Mouse (Mus musculus): ENCODE results near the gene Cd40. TPM values are rescaled to one million over a fixed set of nuclear protein-coding genes. Genes with fewer than 3 reads are reported as not detected.
A peak's percentile ranks its signal among the peaks of the same experiment; 100 is the strongest.

Cd40 gene
- polyA plus RNA-seq, 1 experiment from 2014 or later, result 8.5 TPM

- Histone ChIP-seq H3K9ac (no peak overlapping the region), H3K4me1 (replicated peaks) (peaks cover 8% of the 10 kb centered on the region; the same call in 1 of the 2 replicates), H3K4me2 (replicated peaks) (no peak overlapping the region), H3K27me3 (replicated peaks) (0 out of 2 replicates have a peak, but pooled peaks cover under 1% of the 10 kb centered on the region), H3K36me3 (no peaks in the 10 kb centered on the region), H3K27ac (peak overlapping the region; percentile 51; the same call in 1 of the 2 replicates), H3K9me3 (no peaks in the 10 kb centered on the region), H3K4me3 (replicated peaks) (no peak overlapping the region)
- WGBS, result 45% methylated on average over 16 of the region's 16 CpGs
- 0 out of 2 replicates have a peak, but pooled peaks have one; percentile 43 for ATAC-seq
Observed at GRCm38 (mm10) chr2:165061638-165062433, 6.4 kb downstream of the Cd40 start.

DNA sequence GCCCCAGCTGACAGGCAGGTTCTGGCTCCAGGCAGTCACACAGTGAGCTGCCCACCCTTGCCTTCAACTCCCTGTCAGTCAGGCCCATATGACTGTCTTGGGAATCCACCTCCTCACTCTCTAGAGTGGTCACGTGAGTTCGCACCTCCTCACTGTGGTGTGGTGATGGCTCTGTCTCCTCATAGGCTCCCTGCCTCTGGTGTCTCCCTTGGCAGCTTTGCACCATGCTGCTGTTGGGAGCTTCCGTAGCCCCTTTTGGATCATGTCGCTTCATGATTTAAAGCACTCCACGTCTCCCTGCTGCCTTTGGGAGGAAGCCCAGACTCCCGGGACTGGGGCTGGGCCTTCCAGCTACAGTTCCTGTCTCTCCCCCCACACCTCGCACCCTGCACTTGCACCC, 9.1 kb downstream of the Cd40 start:
- no peak overlapping the region for H3K9ac ChIP-seq

DNA sequence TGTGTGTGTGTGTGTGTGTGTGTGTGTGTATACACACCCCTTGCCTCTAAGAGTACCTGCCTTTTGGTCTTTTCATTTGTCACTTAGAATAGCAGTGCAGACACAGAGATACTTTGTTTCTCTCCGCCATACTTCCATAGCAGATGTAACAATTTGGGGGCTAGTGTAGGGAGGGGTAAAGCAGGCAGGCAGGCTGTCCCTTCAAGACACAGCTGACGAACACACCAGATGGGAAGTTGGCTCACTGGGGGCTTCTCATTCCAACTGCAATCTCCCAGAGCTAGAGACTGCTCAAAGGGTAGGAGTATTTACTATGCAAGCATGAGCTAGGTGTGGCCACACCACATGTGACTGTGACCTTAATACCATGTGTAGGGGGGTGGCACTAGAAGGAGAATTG, 13.4 kb downstream of the Cd40 start:
- Histone ChIP-seq H3K4me1 (replicated peaks) (no peaks in the 10 kb centered on the region), H3K27ac (no peak overlapping the region), H3K27me3 (replicated peaks) (peaks cover 15% of the 10 kb centered on the region), H3K4me3 (replicated peaks) (no peak overlapping the region), H3K4me2 (replicated peaks) (no peak overlapping the region), H3K9me3 (no peaks in the 10 kb centered on the region), H3K9ac (no peak overlapping the region), H3K36me3 (no peaks in the 10 kb centered on the region)
- 67% methylated on average over 2 of the region's 2 CpGs for WGBS
- ATAC-seq, result no peak

More for the DNA sequence above, 9.1 kb downstream of the Cd40 start:
- H3K36me3 ChIP-seq, result no peaks in the 10 kb centered on the region
- no peak overlapping the region for H3K27ac ChIP-seq
- H3K4me3 ChIP-seq (replicated peaks), result no peak overlapping the region
- H3K4me1 ChIP-seq (replicated peaks), result peaks cover 6% of the 10 kb centered on the region; the same call in 1 of the 2 replicates
- H3K4me2 ChIP-seq (replicated peaks), result no peak overlapping the region
- no peaks in the 10 kb centered on the region for H3K9me3 ChIP-seq
- ATAC-seq, result no peak
- H3K27me3 ChIP-seq (replicated peaks), result no peaks in the 10 kb centered on the region
- 51% methylated on average over 7 of the region's 7 CpGs for whole genome bisulfite sequencing

DNA sequence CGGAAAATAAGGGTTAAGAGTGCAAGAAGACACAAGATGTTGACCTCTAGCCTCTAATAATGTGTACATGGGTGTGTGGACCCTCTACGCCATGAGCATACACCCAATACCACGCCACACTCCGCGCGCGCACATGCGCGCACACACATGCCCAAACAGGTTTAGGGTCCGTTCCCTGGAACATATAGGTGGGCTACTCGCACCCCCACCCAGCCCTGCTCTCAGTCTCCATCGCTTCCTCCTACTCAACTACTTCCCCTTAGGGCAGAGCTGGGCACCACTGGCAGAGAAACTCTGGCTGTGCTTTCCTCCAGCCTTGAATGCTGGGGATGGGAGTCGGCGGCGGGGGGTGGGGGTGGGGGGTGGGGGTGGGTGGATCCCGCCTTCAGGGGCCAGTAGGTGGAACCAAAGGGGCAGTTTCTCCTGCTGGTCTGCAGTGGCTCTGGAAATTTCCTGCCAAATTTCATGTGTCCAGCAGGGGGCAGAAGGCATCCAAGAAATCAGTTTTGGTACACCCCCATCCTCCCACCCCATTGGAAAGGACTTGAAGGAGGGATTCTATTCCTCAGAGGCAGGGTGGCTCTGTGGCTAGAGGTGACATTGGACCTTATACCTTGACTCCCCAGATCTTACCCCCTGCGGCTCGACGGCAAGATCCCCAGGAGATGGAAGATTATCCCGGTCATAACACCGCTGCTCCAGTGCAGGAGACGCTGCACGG, 14.8 kb downstream of the Cd40 start:
- ATAC-seq, result peak; percentile 41; the same call in 1 of the 2 replicates
- no peak overlapping the region for H3K9ac ChIP-seq
- H3K9me3 ChIP-seq, result no peaks in the 10 kb centered on the region
- H3K4me1 ChIP-seq (replicated peaks), result no peaks in the 10 kb centered on the region
- no peak overlapping the region for H3K27ac ChIP-seq
- H3K27me3 ChIP-seq (replicated peaks), result peaks cover 29% of the 10 kb centered on the region
- WGBS, result 19% methylated on average over 23 of the region's 23 CpGs
- no peaks in the 10 kb centered on the region for H3K36me3 ChIP-seq
- H3K4me3 ChIP-seq (replicated peaks), result no peak overlapping the region
- peak overlapping the region; percentile 28; the same call in 1 of the 2 replicates for H3K4me2 ChIP-seq (replicated peaks)

DNA sequence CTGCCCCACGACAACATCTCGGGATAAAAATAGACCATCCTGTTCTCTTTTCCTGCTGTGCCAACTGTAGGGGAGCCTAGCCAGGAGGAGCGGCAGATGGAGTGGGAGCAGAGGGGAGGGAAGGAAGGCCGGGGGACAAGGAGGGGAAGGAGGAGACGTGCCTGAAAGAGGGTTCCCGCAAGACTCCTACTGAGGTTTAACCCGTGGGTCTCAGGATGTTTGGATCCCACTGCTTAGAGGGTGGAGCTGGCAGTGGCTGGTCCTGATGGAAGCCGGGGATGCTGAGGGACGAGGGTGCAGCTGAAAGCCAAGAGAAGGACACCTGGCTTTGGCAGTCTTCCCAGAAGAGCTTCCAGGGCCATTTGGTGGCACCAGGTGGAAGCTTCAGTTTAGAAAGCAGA, 18.0 kb downstream of the Cd40 start:
- no peak overlapping the region for H3K4me2 ChIP-seq (replicated peaks)
- H3K9ac ChIP-seq, result no peak overlapping the region
- WGBS, result 23% methylated on average over 9 of the region's 9 CpGs
- no peak overlapping the region for H3K27ac ChIP-seq
- H3K4me1 ChIP-seq (replicated peaks), result no peaks in the 10 kb centered on the region
- H3K4me3 ChIP-seq (replicated peaks), result no peak overlapping the region
- no peaks in the 10 kb centered on the region for H3K9me3 ChIP-seq
- no peak for ATAC-seq
- peaks cover 59% of the 10 kb centered on the region for H3K27me3 ChIP-seq (replicated peaks)
- H3K36me3 ChIP-seq, result no peaks in the 10 kb centered on the region

DNA sequence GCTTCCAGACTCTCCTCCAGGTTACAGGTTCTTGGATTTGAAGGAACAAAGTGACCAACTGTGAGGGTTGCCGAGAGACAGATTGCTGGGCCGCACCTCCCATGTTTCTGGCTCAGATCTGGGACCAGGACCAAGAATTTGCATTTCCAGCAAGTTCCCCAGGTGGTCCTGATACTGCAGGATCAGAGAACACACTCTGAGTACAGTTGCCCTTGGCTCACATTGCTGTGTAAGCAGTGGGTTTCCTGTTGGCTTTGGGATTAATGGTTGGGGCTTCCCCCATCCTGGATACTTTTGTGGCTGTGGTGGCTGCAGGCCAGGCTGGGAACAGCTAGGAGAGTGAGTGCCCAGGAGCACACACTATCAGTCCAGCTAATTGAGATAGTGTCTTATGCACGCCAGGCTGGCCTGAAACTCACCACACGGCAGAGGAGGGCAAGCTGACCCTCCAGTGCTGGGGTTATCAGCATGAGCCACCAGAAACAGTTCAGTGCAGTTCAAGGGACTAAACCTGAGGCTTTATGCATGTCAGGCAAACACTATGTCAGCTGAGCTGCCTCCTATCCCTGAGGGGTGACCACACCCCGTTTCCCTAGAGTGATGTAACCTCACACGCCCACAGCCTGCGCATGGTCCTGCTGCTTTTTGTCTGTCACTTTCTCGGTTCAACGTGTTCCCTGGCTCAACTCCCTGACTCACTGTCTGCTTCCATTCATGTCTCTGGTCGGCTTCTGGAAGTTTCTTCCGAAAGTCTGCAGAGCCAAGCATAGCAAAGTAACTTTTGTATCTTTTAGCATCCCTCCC, 18.9 kb downstream of the Cd40 start:
- H3K27ac ChIP-seq, result no peak overlapping the region
- H3K9ac ChIP-seq, result no peak overlapping the region
- 40% methylated on average over 11 of the region's 11 CpGs for WGBS
- ATAC-seq, result no peak
- peaks cover 68% of the 10 kb centered on the region for H3K27me3 ChIP-seq (replicated peaks)
- H3K36me3 ChIP-seq, result no peaks in the 10 kb centered on the region
- H3K9me3 ChIP-seq, result no peaks in the 10 kb centered on the region
- no peak overlapping the region for H3K4me2 ChIP-seq (replicated peaks)
- no peaks in the 10 kb centered on the region for H3K4me1 ChIP-seq (replicated peaks)
- H3K4me3 ChIP-seq (replicated peaks), result no peak overlapping the region

DNA sequence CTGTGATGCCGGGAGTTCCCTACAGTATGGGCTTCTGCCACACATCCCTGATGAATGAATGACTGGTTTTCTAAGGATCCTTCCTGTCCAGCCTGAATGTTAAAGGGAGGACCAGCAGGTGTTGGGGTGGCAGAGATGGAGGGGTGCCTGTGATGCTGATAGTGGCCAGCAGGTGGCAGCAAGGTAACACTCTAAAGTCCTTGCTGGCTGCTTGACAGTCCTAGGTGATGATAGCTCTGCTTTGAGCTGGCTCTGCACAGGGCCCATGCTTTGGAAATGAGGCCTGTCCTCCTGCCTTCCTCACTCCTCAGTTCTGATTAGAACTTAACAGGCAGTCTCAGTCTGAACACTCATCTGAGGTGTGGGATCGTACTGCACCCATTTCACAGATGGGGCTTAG, 19.5 kb downstream of the Cd40 start:
- H3K27me3 ChIP-seq (replicated peaks), result peaks cover 73% of the 10 kb centered on the region
- H3K4me3 ChIP-seq (replicated peaks), result no peak overlapping the region
- no peaks in the 10 kb centered on the region for H3K9me3 ChIP-seq
- H3K27ac ChIP-seq, result no peak overlapping the region
- H3K36me3 ChIP-seq, result no peaks in the 10 kb centered on the region
- peak; percentile 62; the same call in 1 of the 2 replicates for ATAC-seq
- H3K4me2 ChIP-seq (replicated peaks), result no peak overlapping the region
- no peak overlapping the region for H3K9ac ChIP-seq
- 34% methylated on average over 2 of the region's 2 CpGs for WGBS
- H3K4me1 ChIP-seq (replicated peaks), result no peaks in the 10 kb centered on the region

DNA sequence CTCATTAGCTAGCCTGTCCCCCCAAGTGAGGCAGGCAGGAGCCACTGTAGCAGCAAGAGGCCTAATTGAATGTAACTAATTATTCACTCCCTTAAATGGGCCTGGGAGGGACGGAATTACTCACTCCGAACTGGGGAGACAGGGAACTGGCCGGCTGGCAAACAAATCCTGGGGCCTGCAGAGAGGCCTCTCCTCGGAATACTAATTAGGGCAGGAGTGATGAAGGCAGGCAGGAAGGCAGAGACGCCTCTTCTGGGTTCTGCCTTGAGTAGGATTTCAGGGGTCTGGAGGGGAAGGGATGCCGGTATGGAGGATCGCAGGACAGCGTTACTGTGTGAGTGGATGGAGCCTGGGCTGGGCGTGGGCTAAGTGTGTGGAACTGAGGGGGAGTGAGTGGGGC, 21.6 kb downstream of the Cd40 start:
- WGBS, result 10% methylated on average over 9 of the region's 9 CpGs
- Histone ChIP-seq H3K4me3 (replicated peaks) (no peak overlapping the region), H3K4me2 (replicated peaks) (no peak overlapping the region), H3K27me3 (replicated peaks) (peaks cover 85% of the 10 kb centered on the region), H3K36me3 (no peaks in the 10 kb centered on the region), H3K9me3 (no peaks in the 10 kb centered on the region), H3K9ac (no peak overlapping the region), H3K27ac (no peak overlapping the region), H3K4me1 (replicated peaks) (no peaks in the 10 kb centered on the region)
- ATAC-seq, result no peak

GRCm38 (mm10) chr2:165078045-165078444, 22.6 kb downstream of the Cd40 start:
- H3K9ac ChIP-seq, result no peak overlapping the region
- no peaks in the 10 kb centered on the region for H3K4me1 ChIP-seq (replicated peaks)
- no peaks in the 10 kb centered on the region for H3K9me3 ChIP-seq
- ATAC-seq, result no peak
- H3K36me3 ChIP-seq, result no peaks in the 10 kb centered on the region
- 70% methylated on average over 8 of the region's 8 CpGs for WGBS
- H3K4me3 ChIP-seq (replicated peaks), result no peak overlapping the region
- no peak overlapping the region for H3K27ac ChIP-seq
- no peak overlapping the region for H3K4me2 ChIP-seq (replicated peaks)
- H3K27me3 ChIP-seq (replicated peaks), result peaks cover 81% of the 10 kb centered on the region

DNA sequence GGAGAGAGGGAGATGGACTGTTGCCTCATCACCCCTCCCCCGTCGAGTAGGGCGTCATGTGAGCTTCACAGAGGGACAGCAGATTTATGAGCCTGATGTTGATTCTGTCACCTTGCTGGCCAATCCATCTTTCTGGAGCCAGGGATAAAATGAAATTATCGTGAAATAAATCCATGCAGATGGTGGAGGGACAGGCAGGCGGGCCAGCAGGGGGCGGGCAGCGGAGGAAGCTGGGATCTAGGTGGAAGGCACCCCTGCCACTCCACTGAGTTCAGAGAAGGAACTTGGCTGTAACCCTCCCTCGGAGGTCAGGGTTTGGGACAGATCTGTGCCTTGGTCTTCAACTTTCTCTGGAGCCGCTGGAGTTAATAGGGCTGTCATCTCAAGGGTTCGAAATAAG, 23.2 kb downstream of the Cd40 start:
- H3K36me3 ChIP-seq, result no peaks in the 10 kb centered on the region
- no peaks in the 10 kb centered on the region for H3K9me3 ChIP-seq
- no peak overlapping the region for H3K4me3 ChIP-seq (replicated peaks)
- ATAC-seq, result no peak
- peaks cover 76% of the 10 kb centered on the region for H3K27me3 ChIP-seq (replicated peaks)
- 21% methylated on average over 10 of the region's 10 CpGs for WGBS
- H3K9ac ChIP-seq, result no peak overlapping the region
- no peaks in the 10 kb centered on the region for H3K4me1 ChIP-seq (replicated peaks)
- H3K27ac ChIP-seq, result no peak overlapping the region
- H3K4me2 ChIP-seq (replicated peaks), result no peak overlapping the region

DNA sequence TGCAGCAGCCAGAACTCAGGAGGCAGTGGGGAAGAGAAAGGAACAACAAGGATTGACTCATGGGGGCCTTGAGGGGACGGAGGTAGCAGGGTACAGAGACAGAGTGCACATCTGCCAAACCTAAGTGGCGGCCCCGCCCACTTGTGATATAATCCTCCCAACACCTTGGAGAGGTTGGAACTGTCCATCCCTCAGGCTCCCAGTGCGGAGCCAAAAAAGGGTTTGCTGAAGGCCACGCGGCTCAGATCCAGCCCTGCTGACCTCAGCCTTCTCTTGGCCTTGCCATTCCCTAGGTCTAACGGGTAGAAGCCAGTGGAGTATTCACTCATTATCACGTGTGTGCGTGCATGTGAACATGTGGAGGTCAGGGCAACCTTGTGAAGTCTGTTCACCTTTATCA, 25.2 kb downstream of the Cd40 start:
- 23% methylated on average over 9 of the region's 9 CpGs for WGBS
- Histone ChIP-seq H3K9me3 (no peaks in the 10 kb centered on the region), H3K4me1 (replicated peaks) (no peaks in the 10 kb centered on the region), H3K27ac (no peak overlapping the region), H3K4me2 (replicated peaks) (no peak overlapping the region), H3K4me3 (replicated peaks) (no peak overlapping the region), H3K27me3 (replicated peaks) (peaks cover 56% of the 10 kb centered on the region), H3K9ac (no peak overlapping the region), H3K36me3 (no peaks in the 10 kb centered on the region)
- no peak for ATAC-seq

DNA sequence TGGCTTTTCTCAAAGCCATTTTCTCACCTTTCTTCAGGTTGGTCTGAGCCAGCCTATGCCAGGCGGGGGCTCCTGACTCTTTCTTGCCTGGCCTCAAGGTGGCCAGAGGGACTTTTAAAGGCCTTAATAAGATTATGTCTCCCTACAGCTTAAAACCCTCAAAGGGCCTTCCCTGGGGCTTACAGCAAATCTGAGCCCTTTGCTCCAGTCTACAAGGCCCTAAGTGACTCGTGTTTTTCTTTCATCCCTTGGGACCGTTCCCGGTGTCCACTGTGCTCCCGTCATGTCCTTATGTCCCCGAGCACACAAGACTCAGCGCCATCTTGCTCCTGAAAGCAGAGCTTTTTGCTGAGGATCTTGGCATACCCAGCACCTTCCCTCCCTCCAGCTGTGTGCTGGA, 25.8 kb downstream of the Cd40 start:
- no peaks in the 10 kb centered on the region for H3K9me3 ChIP-seq
- H3K4me1 ChIP-seq (replicated peaks), result no peaks in the 10 kb centered on the region
- no peak overlapping the region for H3K4me2 ChIP-seq (replicated peaks)
- H3K9ac ChIP-seq, result no peak overlapping the region
- no peak overlapping the region for H3K4me3 ChIP-seq (replicated peaks)
- ATAC-seq, result no peak
- no peaks in the 10 kb centered on the region for H3K36me3 ChIP-seq
- H3K27me3 ChIP-seq (replicated peaks), result peaks cover 50% of the 10 kb centered on the region
- 36% methylated on average over 7 of the region's 7 CpGs for WGBS
- H3K27ac ChIP-seq, result no peak overlapping the region
